Mouse (Mus musculus) neural tube, embryonic 11.5 days (tissue): ENCODE results near the gene Dennd2c. TPM values are rescaled to one million over a fixed set of nuclear protein-coding genes. Genes with fewer than 3 reads are reported as not detected.

Source experiments
- ATAC-seq: fragments of 200-750 bp; cut with Nextera tagmentation; 2 replicates; pipeline ENCODE4 v1.8.0; 2017; ENCODE audit warnings: moderate number of reproducible peaks, mild to moderate bottlenecking, moderate TSS enrichment, moderate library complexity; ENCODE audit not compliant: insufficient read depth, low FRiP score, low TSS enrichment
- DNase-seq: peaks from one replicate; pipeline ENCODE4 v3.0.0-alpha.2; 2015; ENCODE audit warnings: low spot score
- H3K27ac ChIP-seq: fragments of 300-500 bp; sonication (generic); 2 replicates; pipeline ENCODE4 v1.5.1; 2014; ENCODE audit warnings: low read depth, mild to moderate bottlenecking, low read length
- H3K27me3 ChIP-seq: fragments of 300-500 bp; sonication (generic); 2 replicates; pipeline ENCODE4 v1.6.1; 2014; ENCODE audit warnings: mild to moderate bottlenecking, low read length, mixed read lengths; ENCODE audit not compliant: control insufficient read depth, insufficient read depth
- H3K36me3 ChIP-seq: fragments of 300-500 bp; sonication (generic); 2 replicates; pipeline ENCODE4 v1.6.1; 2014; ENCODE audit warnings: mild to moderate bottlenecking, low read length, moderate library complexity, mixed read lengths; ENCODE audit not compliant: control insufficient read depth, insufficient read depth
- H3K4me1 ChIP-seq: fragments of 300-500 bp; sonication (generic); 2 replicates; pipeline ENCODE4 v1.6.1; 2014; ENCODE audit warnings: low read length, mixed read lengths; ENCODE audit not compliant: control insufficient read depth, insufficient read depth
- H3K4me2 ChIP-seq: fragments of 300-500 bp; sonication (generic); 2 replicates; pipeline ENCODE4 v1.6.1; 2014; ENCODE audit warnings: low read depth, mild to moderate bottlenecking, moderate library complexity
- H3K4me3 ChIP-seq: fragments of 300-500 bp; sonication (generic); 2 replicates; pipeline ENCODE4 v1.5.1; 2014; ENCODE audit warnings: low read depth, low read length
- H3K9ac ChIP-seq: fragments of 300-500 bp; sonication (generic); 2 replicates; pipeline ENCODE4 v1.6.1; 2014; ENCODE audit warnings: mild to moderate bottlenecking, low read length
- H3K9me3 ChIP-seq: fragments of 300-500 bp; sonication (generic); 2 replicates; pipeline ENCODE4 v1.6.1; 2016; ENCODE audit warnings: low read length; ENCODE audit not compliant: control insufficient read depth
- WGBS: fragments of 180-500 bp; shearing (Covaris S2); extraction: QIAGEN DNeasy Blood & Tissue Kit; methylation state at CpG from one replicate; pipeline ENCODE4 v1.1.7; 2014; 5-methylcytosine and 5-hydroxymethylcytosine counted together
- polyA plus RNA-seq: library from polyadenylated mRNA; unstranded; fragments of >200 nt; fragmentation: Nextera tagmentation; extraction: Ambion mirVana; gene quantifications from 2 replicates; pipeline ENCODE4 v1.2.1, GENCODE M21; 2014

Gene Dennd2c
- polyA plus RNA-seq, 1 experiment from 2014 or later: 2.8 TPM

GRCm38 (mm10) chr3:103100735-103101134 lies 1.7 kb upstream of the Dennd2c start:
- DNase-seq: no peak
- Histone ChIP-seq H3K9ac (no peak overlapping the region), H3K27ac (no peak overlapping the region), H3K36me3 (no peaks in the 10 kb centered on the region), H3K9me3 (no peaks in the 10 kb centered on the region), H3K4me2 (no peak overlapping the region), H3K4me3 (no peak overlapping the region), H3K4me1 (no peaks in the 10 kb centered on the region; the same call in 1 of the 2 replicates), H3K27me3 (peaks cover 14% of the 10 kb centered on the region)
- ATAC-seq: no peak
- WGBS: 57% methylated on average over 2 of the region's 2 CpGs

DNA sequence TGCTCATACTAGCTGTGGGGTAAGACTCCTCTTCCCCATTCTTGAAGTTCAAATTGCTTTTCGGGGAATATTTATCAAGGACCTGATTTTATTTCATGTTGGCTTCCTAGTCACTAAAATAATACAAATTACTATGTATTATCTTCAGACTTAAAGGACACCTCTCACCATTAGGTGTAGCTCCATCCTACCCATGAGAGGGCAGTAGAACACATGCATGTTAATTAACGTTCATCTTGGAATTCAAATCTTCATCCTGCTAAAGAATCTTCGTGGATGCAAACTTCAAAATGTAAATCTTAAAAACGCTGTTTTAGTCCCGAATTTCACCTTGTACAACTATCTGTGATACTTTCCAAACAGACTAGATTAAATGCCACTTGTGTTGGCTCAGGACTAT lies 1.2 kb upstream of the Dennd2c start:
- Histone ChIP-seq H3K36me3 (no peaks in the 10 kb centered on the region), H3K27me3 (peaks cover 14% of the 10 kb centered on the region), H3K4me3 (no peak overlapping the region), H3K27ac (no peak overlapping the region), H3K4me2 (no peak overlapping the region), H3K4me1 (no peaks in the 10 kb centered on the region; the same call in 1 of the 2 replicates), H3K9ac (no peak overlapping the region), H3K9me3 (no peaks in the 10 kb centered on the region)
- DNase-seq (no peak), ATAC-seq (no peak)
- WGBS: 65% methylated on average over 5 of the region's 5 CpGs

DNA sequence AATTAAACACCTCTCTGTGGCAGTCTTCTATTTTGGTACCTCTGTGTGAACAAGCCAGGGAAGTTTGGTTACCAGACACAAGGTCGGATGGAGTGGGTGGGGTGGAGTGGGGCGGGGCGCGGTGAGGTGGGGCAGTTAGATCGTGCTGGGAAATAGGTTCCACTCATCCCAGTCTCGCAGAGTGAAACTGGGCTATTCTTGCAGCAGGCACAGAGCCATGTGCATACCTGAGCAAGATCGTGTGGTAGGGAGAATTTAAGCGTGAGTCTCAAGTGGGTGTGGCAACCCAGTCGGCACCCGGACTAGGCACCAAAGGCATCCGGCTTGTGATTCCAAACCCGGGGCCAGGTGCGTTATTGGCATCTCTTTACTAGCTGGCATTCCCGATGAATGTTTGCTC lies 495 bp upstream of the Dennd2c start:
- no peak for DNase-seq
- WGBS: 2% methylated on average over 14 of the region's 14 CpGs
- ATAC-seq: no peak
- Histone ChIP-seq H3K4me3 (peak overlapping the region; percentile 49), H3K27me3 (peaks cover 14% of the 10 kb centered on the region), H3K36me3 (no peaks in the 10 kb centered on the region), H3K27ac (no peak overlapping the region), H3K4me2 (peak overlapping the region; percentile 81), H3K9ac (no peak overlapping the region; the same call in 1 of the 2 replicates), H3K4me1 (no peaks in the 10 kb centered on the region; the same call in 1 of the 2 replicates), H3K9me3 (no peaks in the 10 kb centered on the region)

GRCm38 (mm10) chr3:103107565-103108240 lies 5.3 kb downstream of the Dennd2c start:
- no peak overlapping the region for H3K4me3 ChIP-seq
- ATAC-seq: no peak
- no peaks in the 10 kb centered on the region for H3K36me3 ChIP-seq
- H3K9ac ChIP-seq: no peak overlapping the region
- no peaks in the 10 kb centered on the region for H3K4me1 ChIP-seq
- peaks cover 8% of the 10 kb centered on the region for H3K27me3 ChIP-seq
- WGBS: 88% methylated on average over 7 of the region's 7 CpGs
- no peak for DNase-seq
- no peak overlapping the region for H3K4me2 ChIP-seq
- no peak overlapping the region for H3K27ac ChIP-seq
- H3K9me3 ChIP-seq: no peaks in the 10 kb centered on the region

- WGBS: 75% methylated on average over 5 of the region's 5 CpGs
- Histone ChIP-seq H3K9ac (no peak overlapping the region), H3K9me3 (no peaks in the 10 kb centered on the region), H3K36me3 (no peaks in the 10 kb centered on the region), H3K4me2 (no peak overlapping the region), H3K4me1 (no peaks in the 10 kb centered on the region), H3K27ac (no peak overlapping the region), H3K4me3 (no peak overlapping the region), H3K27me3 (no peaks in the 10 kb centered on the region)
- DNase-seq: no peak
- no peak for ATAC-seq
Observed at GRCm38 (mm10) chr3:103112216-103112615, 9.8 kb downstream of the Dennd2c start.

DNA sequence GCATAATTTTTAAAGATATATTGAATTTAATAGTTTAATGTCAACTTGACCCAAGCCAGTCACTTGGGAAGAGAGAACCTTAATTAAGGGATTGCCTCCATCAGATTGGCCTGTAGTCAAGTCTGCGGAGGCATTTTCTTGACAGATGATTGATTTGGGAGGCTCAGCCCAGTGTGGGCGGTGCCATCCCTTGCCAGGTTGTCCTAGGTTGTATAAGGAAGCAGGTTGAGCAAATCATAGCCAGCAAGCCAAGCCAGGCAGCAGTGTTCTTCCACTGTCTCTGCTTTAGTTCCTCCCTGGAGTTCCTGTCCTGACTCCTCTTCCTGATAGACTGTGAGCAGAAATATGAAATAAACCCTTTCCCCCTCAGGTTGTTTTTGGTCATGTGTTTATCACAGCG lies 21.2 kb downstream of the Dennd2c start:
- H3K4me1 ChIP-seq: no peaks in the 10 kb centered on the region; the same call in 1 of the 2 replicates
- no peak overlapping the region for H3K4me3 ChIP-seq
- no peaks in the 10 kb centered on the region for H3K36me3 ChIP-seq
- no peak overlapping the region for H3K9ac ChIP-seq
- no peaks in the 10 kb centered on the region for H3K27me3 ChIP-seq
- DNase-seq: no peak
- no peak overlapping the region for H3K4me2 ChIP-seq
- 90% methylated on average over 3 of the region's 3 CpGs for WGBS
- no peaks in the 10 kb centered on the region for H3K9me3 ChIP-seq
- ATAC-seq: no peak
- no peak overlapping the region for H3K27ac ChIP-seq

GRCm38 (mm10) chr3:103126138-103126537 lies 23.7 kb downstream of the Dennd2c start:
- Histone ChIP-seq H3K4me3 (no peak overlapping the region), H3K4me1 (no peaks in the 10 kb centered on the region; the same call in 1 of the 2 replicates), H3K9ac (no peak overlapping the region), H3K27me3 (no peaks in the 10 kb centered on the region; the same call in 1 of the 2 replicates), H3K36me3 (no peaks in the 10 kb centered on the region), H3K27ac (no peak overlapping the region), H3K4me2 (no peak overlapping the region), H3K9me3 (no peaks in the 10 kb centered on the region)
- ATAC-seq (no peak), DNase-seq (no peak)
- WGBS: 92% methylated on average over 3 of the region's 3 CpGs

DNA sequence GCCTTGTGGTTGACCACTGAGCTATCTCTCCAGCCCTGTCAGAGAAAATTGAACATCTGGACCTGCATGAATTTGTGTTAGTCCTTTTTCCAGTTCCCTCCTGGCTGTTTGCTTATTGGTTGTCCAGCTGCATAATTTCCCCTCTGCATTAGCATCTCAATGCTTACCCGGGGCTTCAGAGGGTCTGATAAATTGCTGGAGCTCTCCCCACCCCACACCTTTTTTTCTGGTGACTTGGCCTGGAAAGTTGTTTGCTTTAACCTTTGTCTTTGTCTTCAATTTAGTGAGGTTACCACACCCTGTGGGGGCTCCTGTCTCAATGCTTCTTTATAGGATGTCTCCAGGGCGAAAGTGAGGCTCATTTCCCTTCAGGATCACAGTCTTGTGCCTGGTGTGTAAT lies 24.8 kb downstream of the Dennd2c start:
- H3K27me3 ChIP-seq: no peaks in the 10 kb centered on the region; the same call in 1 of the 2 replicates
- ATAC-seq: peak; percentile 55; the same call in 1 of the 2 replicates
- no peaks in the 10 kb centered on the region; the same call in 1 of the 2 replicates for H3K4me1 ChIP-seq
- no peaks in the 10 kb centered on the region for H3K36me3 ChIP-seq
- H3K27ac ChIP-seq: no peak overlapping the region
- H3K4me3 ChIP-seq: no peak overlapping the region
- no peak overlapping the region for H3K4me2 ChIP-seq
- H3K9ac ChIP-seq: no peak overlapping the region
- 26% methylated on average over 2 of the region's 2 CpGs for WGBS
- no peaks in the 10 kb centered on the region for H3K9me3 ChIP-seq
- DNase-seq: peak; percentile 38

GRCm38 (mm10) chr3:103127721-103128120 lies 25.3 kb downstream of the Dennd2c start:
- Histone ChIP-seq H3K9ac (no peak overlapping the region), H3K4me1 (no peaks in the 10 kb centered on the region; the same call in 1 of the 2 replicates), H3K9me3 (no peaks in the 10 kb centered on the region), H3K4me2 (no peak overlapping the region), H3K36me3 (no peaks in the 10 kb centered on the region), H3K27ac (no peak overlapping the region), H3K4me3 (no peak overlapping the region), H3K27me3 (no peaks in the 10 kb centered on the region; the same call in 1 of the 2 replicates)
- DNase-seq (no peak), ATAC-seq (no peak)
- 60% methylated on average over 5 of the region's 5 CpGs for WGBS
